Mouse (Mus musculus): ENCODE data around the gene Lypd8. TPM values are rescaled to one million over a fixed set of nuclear protein-coding genes. Genes with fewer than 3 reads are reported as not detected.

Lypd8 gene
- total RNA-seq, 2 experiments from 2014 or later, result not detected

- peak in 1 of 2 experiments; percentile 16 for DNase-seq (ENCODE audit: low spot score in 2 of 2)
These were observed 3.6 kb downstream of the Lypd8 start for GRCm38 (mm10) chr11:58382471-58382870.

GRCm38 (mm10) chr11:58399985-58400645 lies 21.3 kb downstream of the Lypd8 start:
- peak in 1 of 2 experiments; percentile 16 for DNase-seq (ENCODE audit: low spot score in 2 of 2)

- peak in 1 of 2 experiments; percentile 13 for DNase-seq (ENCODE audit: low spot score in 2 of 2)
These were observed 21.8 kb downstream of the Lypd8 start for GRCm38 (mm10) chr11:58400655-58401054.

- no peak for DNase-seq (ENCODE audit: low spot score in 2 of 2)
These were observed 29.2 kb downstream of the Lypd8 start for GRCm38 (mm10) chr11:58408066-58408465.

- no peak for DNase-seq (ENCODE audit: low spot score in 2 of 2)
These were observed 39.5 kb downstream of the Lypd8 start for GRCm38 (mm10) chr11:58418336-58418735.

- DNase-seq (ENCODE audit: low spot score in 2 of 2), result no peak
These were observed 42.0 kb downstream of the Lypd8 start, which contains the start of gene 1810065E05Rik for GRCm38 (mm10) chr11:58420815-58421214. Gene 1810065E05Rik, plus strand, starts transcription at chr11:58421111.

- no peak for DNase-seq (ENCODE audit: low spot score in 2 of 2)
These were observed 53.4 kb downstream of the Lypd8 start, which contains the start of gene Gm12253 for GRCm38 (mm10) chr11:58432259-58432658. Gene Gm12253, plus strand, starts transcription at chr11:58432559.

GRCm38 (mm10) chr11:58437866-58438265 lies 59.0 kb downstream of the Lypd8 start:
- DNase-seq (ENCODE audit: low spot score in 2 of 2), result no peak

Other genes starting within 250 kb of the Lypd8 start
- gene Gemin5, start 210.5 kb upstream of the Lypd8 start, total RNA-seq (2021), result 10 to 100 TPM; 17.5 to 18.5 TPM
- 10 to 100 TPM; 30.3 to 34.9 TPM for gene Mrpl22, start 207.4 kb upstream of the Lypd8 start, total RNA-seq (2021)
- under 1 TPM; 0.85 to 0.94 TPM for gene Igtp, start 179.5 kb upstream of the Lypd8 start, total RNA-seq (2021)
- 1 to 10 TPM; 1.2 to 1.6 TPM for gene Irgm2, start 179.4 kb upstream of the Lypd8 start, total RNA-seq (2021)
- gene 4930438A08Rik, start 104.2 kb upstream of the Lypd8 start, total RNA-seq (2021), result not detected
- gene Zfp692, start 72.0 kb upstream of the Lypd8 start, total RNA-seq (2021), result 10 to 100 TPM; 17.7 to 23.5 TPM
- gene Zfp672, start 48.7 kb upstream of the Lypd8 start, total RNA-seq (2021), result 10 to 100 TPM; 43.0 to 51.1 TPM
- gene Sh3bp5l, start 48.3 kb upstream of the Lypd8 start, total RNA-seq (2021), result 10 to 100 TPM; 59.5 to 64.3 TPM
- not detected for gene 1810065E05Rik, start 42.1 kb downstream of the Lypd8 start, total RNA-seq (2021)
- not detected for gene Gm12253, start 53.5 kb downstream of the Lypd8 start, total RNA-seq (2021)
- not detected for gene Lypd9, start 73.9 kb downstream of the Lypd8 start, total RNA-seq (2021)
- gene Olfr30, start 83.2 kb downstream of the Lypd8 start, total RNA-seq (2021), result not detected
- gene Olfr332, start 113.5 kb downstream of the Lypd8 start, total RNA-seq (2021), result not detected
- gene Olfr331, start 123.5 kb downstream of the Lypd8 start, total RNA-seq (2021), result not detected
- not detected for gene Olfr330, start 155.8 kb downstream of the Lypd8 start, total RNA-seq (2021)
- gene Olfr329-ps, start 167.4 kb downstream of the Lypd8 start, total RNA-seq (2021), result not detected
- gene Olfr328, start 176.6 kb downstream of the Lypd8 start, total RNA-seq (2021), result under 1 TPM; 0.11 to 0.23 TPM
- not detected for gene Olfr224, start 191.5 kb downstream of the Lypd8 start, total RNA-seq (2021)
- gene Olfr325, start 198.7 kb downstream of the Lypd8 start, total RNA-seq (2021), result not detected
- gene Olfr324, start 216.1 kb downstream of the Lypd8 start, total RNA-seq (2021), result not detected
- not detected for gene 2210407C18Rik, start 237.0 kb downstream of the Lypd8 start, total RNA-seq (2021)

Measured in layer of hippocampus, postnatal 10 days (tissue).